Mouse (Mus musculus) C2C12 (cell line): Measurements from ENCODE around the gene Adam12. TPM values are rescaled to one million over a fixed set of nuclear protein-coding genes. Genes with fewer than 3 reads are reported as not detected.

ENCODE experiments used
- H3K27me3 ChIP-seq: one replicate; pipeline ENCODE4 v1.6.1; 2011; ENCODE audit not compliant: control insufficient read depth, insufficient read depth, insufficient read length
- H3K36me3 ChIP-seq: one replicate; pipeline ENCODE4 v1.6.1; 2011; ENCODE audit not compliant: control insufficient read depth, insufficient read depth
- H3K4me3 ChIP-seq: one replicate; pipeline ENCODE4 v1.5.1; 2011; ENCODE audit warnings: mild to moderate bottlenecking, control low read depth; ENCODE audit not compliant: poor library complexity, insufficient read depth, severe bottlenecking
- H3K79me2 ChIP-seq: one replicate; pipeline ENCODE4 v1.6.1; 2011; ENCODE audit not compliant: control insufficient read depth, insufficient read depth
- H3K79me3 ChIP-seq: one replicate; pipeline ENCODE4 v1.6.1; 2011; ENCODE audit warnings: low read depth, control low read depth
- H3ac ChIP-seq: one replicate; pipeline ENCODE3; 2011; ENCODE audit warnings: low read depth; ENCODE audit not compliant: control insufficient read depth, insufficient read length
- CEBPB ChIP-seq: IDR thresholded peaks from one replicate; pipeline ENCODE4 v1.6.1; 2011; ENCODE audit warnings: low read depth, mild to moderate bottlenecking, control low read depth, moderate library complexity
- CTCF ChIP-seq: IDR thresholded peaks from one replicate; pipeline ENCODE4 v1.5.1; 2011; ENCODE audit not compliant: control insufficient read depth, insufficient read depth, insufficient read length
- FOSL1 ChIP-seq: IDR thresholded peaks from one replicate; pipeline ENCODE4 v1.8.0; 2011; ENCODE audit warnings: mild to moderate bottlenecking, low read length; ENCODE audit not compliant: poor library complexity, insufficient read depth, severe bottlenecking
- MAX ChIP-seq: IDR thresholded peaks from one replicate; pipeline ENCODE4 v1.6.1; 2011; ENCODE audit warnings: mild to moderate bottlenecking, control low read depth
- MYOD1 ChIP-seq: IDR thresholded peaks from one replicate; pipeline ENCODE4 v1.6.1; 2011; ENCODE audit warnings: low read depth; ENCODE audit not compliant: control insufficient read depth, insufficient read length
- MYOG ChIP-seq: IDR thresholded peaks from one replicate; pipeline ENCODE4 v1.6.1; 2011; ENCODE audit not compliant: control insufficient read depth, insufficient read length; ENCODE audit errors: extremely low read depth
- USF1 ChIP-seq: IDR thresholded peaks from one replicate; pipeline ENCODE4 v1.6.1; 2011; ENCODE audit warnings: low read depth, mild to moderate bottlenecking, control low read depth, moderate library complexity
- polyA plus RNA-seq: library from polyadenylated mRNA; unstranded; fragments of >200 nt; fragmentation: generic; extraction: Trizol; gene quantifications from one replicate; pipeline ENCODE4 v1.2.1, GENCODE M21; 2012; ENCODE audit warnings: missing spikeins

Gene Adam12
- polyA plus RNA-seq, 1 experiment: 14.7 TPM

DNA sequence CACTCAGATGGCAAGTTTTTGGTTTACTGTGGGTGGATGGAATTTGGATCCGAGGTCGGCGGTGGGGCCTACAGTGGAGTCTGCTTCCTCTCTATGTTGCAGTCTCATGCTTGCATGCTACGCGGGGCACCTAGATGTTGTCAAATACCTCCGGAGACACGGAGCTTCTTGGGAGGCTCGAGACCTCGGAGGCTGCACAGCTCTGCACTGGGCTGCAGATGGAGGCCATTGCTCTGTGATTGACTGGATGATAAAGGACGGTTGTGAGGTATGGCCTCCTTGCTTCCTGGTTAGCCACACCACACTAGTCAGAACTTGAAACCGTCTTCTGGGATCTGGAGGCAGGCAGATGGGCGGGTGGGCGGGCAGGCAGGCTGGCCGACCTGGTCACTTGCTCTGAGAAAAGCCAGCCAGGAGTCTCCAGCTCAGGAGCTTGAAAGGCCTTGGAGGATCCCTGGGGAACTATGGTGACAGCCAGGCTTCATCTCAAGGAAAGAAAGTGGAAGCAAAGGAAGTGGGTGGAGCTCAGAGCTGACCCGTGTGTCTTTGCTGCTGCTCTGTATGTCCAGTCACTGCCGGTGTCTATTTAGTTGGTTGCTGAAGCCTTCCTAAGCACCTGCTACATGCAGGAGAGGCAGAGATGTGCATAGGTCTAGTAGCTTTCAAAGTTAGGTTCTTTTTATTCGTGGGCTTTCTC is 355.2 kb downstream of the Adam12 start:
- Histone ChIP-seq H3K27me3 (no peaks in the 10 kb centered on the region), H3ac (no peak overlapping the region), H3K4me3 (no peak overlapping the region), H3K36me3 (no peaks in the 10 kb centered on the region), H3K79me3 (no peaks in the 10 kb centered on the region), H3K79me2 (no peaks in the 10 kb centered on the region)
- no peak for TF ChIP-seq CEBPB
- no peak for TF ChIP-seq FOSL1

DNA sequence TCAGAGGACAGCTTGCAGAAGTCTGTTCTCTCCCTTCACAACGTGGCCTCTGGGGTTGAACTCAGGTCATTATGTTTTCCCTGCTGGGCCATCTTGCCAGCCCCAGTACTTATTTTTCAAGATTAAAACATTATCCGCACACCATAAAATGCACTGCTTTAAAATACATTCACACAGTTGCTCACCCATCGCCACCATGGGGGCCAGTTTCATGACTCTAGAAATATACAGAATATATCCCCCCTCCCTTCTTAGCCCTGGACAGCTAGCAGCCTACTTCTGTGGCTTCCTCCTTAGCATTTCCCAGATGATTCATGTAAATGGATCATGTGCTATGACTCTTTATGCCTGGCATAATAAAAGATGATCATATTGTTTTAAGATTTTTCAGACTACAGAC is 355.8 kb downstream of the Adam12 start:
- Histone ChIP-seq H3K27me3 (no peaks in the 10 kb centered on the region), H3K79me2 (no peaks in the 10 kb centered on the region), H3K4me3 (no peak overlapping the region), H3K79me3 (no peaks in the 10 kb centered on the region), H3ac (no peak overlapping the region), H3K36me3 (no peaks in the 10 kb centered on the region)
- TF ChIP-seq CTCF (no peak), CEBPB (no peak), USF1 (no peak), MYOG (no peak), FOSL1 (no peak), MAX (no peak), MYOD1 (no peak)

GRCm38 (mm10) chr7:133872701-133873100 is 359.2 kb downstream of the Adam12 start:
- TF ChIP-seq MAX (no peak), CTCF (no peak), FOSL1 (no peak), CEBPB (no peak), MYOG (no peak), MYOD1 (no peak), USF1 (no peak)
- H3K79me3 ChIP-seq: no peaks in the 10 kb centered on the region
- H3ac ChIP-seq: no peak overlapping the region
- H3K79me2 ChIP-seq: no peaks in the 10 kb centered on the region
- H3K27me3 ChIP-seq: no peaks in the 10 kb centered on the region
- H3K36me3 ChIP-seq: no peaks in the 10 kb centered on the region
- no peak overlapping the region for H3K4me3 ChIP-seq

DNA sequence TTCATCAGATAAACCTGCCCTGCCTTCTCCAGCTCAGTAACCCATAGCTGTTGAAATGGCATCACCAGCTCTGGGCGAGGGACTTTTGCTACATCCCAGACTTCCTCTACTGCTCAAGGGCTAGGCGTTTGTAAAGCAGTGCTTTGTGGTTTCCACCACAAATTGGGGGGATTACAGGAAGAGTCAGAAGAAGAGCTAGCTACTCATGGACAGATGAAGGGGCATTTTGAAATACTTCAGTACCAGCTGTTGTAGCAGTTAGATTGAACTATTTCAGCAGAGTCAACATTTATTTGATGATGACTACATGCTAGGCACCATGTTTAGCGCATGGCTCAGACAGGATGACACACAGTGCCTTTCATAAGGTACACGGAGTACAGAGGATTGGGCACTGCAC is 361.7 kb downstream of the Adam12 start:
- Histone ChIP-seq H3K79me2 (no peaks in the 10 kb centered on the region), H3K36me3 (no peaks in the 10 kb centered on the region), H3K4me3 (no peak overlapping the region), H3ac (no peak overlapping the region), H3K79me3 (no peaks in the 10 kb centered on the region), H3K27me3 (no peaks in the 10 kb centered on the region)
- TF ChIP-seq MAX: peak; percentile 17
- no peak for TF ChIP-seq FOSL1
- TF ChIP-seq CEBPB: peak; percentile 54
- peak; percentile 90 for TF ChIP-seq MYOD1
- no peak for TF ChIP-seq MYOG

DNA sequence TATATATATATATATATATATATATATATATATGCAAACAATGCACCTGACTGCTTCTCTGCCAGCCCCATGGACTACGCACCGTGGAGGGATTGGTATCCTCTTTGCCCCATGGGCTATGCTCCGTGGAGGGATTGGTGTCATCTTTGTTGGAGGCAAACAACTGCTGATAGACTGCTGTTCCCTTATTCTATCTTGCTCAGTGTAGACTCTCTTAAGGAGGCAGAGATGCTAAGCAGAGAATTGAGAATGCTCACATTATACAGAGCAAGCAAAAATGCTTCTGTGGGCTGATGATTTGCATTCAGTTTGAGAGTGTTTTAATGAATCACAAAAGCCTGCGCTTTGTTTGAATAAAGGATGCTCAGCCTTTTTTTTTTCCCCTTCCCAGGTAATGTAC is 368.3 kb downstream of the Adam12 start:
- no peaks in the 10 kb centered on the region for H3K79me3 ChIP-seq
- H3K79me2 ChIP-seq: no peaks in the 10 kb centered on the region
- TF ChIP-seq CTCF: no peak
- no peak for TF ChIP-seq MYOD1
- TF ChIP-seq MAX: no peak
- no peak for TF ChIP-seq USF1
- no peak for TF ChIP-seq MYOG
- no peak for TF ChIP-seq CEBPB
- no peak for TF ChIP-seq FOSL1
- H3ac ChIP-seq: no peak overlapping the region
- no peak overlapping the region for H3K4me3 ChIP-seq
- H3K27me3 ChIP-seq: no peaks in the 10 kb centered on the region
- H3K36me3 ChIP-seq: no peaks in the 10 kb centered on the region

DNA sequence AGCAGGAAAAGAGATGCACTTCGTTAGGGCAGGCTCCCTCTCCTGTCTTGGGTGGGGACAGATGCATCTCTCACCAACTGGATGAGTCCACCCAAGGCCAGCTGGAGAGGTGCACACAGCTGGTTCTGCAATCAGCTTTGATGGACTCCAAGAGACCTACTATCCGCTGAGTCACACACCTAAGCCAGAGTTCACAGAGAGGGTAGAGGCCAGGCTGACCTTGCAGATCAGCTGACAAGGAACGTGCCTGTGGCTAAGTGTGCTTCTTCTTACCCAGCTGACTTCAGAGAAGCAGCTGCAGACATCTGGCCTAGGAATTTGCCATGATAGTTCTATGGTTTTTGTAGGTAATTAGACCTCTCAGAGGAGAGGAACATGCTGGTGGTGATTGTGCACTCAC is 368.8 kb downstream of the Adam12 start:
- Histone ChIP-seq H3K36me3 (no peaks in the 10 kb centered on the region), H3K79me3 (no peaks in the 10 kb centered on the region), H3ac (no peak overlapping the region), H3K79me2 (no peaks in the 10 kb centered on the region), H3K4me3 (no peak overlapping the region), H3K27me3 (no peaks in the 10 kb centered on the region)
- TF ChIP-seq MYOD1 (peak; percentile 48), FOSL1 (no peak), USF1 (no peak)
